ENCODE assay signal across 1 mouse cellular context in genomic region chr5:123897352-123897751, GRCm38 (mm10).
TF ChIP-seq lines count a peak whose summit lies in the region.

No protein-coding gene starts in this region.

TF ChIP-seq in MEL, 35 proteins besides CTCF, POLR2A, EP300 and RAD21 (continued from another document):
- no peak for TF ChIP-seq ZC3H11A (IDR thresholded peaks at IDR 0.05; ENCODE audit: low read depth, low read length)
- no peak for TF ChIP-seq MYB (IDR thresholded peaks at IDR 0.05; ENCODE audit: low read depth, low read length)
- TF ChIP-seq BHLHE40 (IDR thresholded peaks at IDR 0.05; ENCODE audit: borderline replicate concordance, low read depth, low read length): peak; percentile 78
- no peak for TF ChIP-seq GATA1 (IDR thresholded peaks at IDR 0.05; ENCODE audit: low read depth, low read length)
- TF ChIP-seq ELF1 (IDR thresholded peaks at IDR 0.05; ENCODE audit: low read depth, low read length): no peak
- TF ChIP-seq MAFK (IDR thresholded peaks at IDR 0.05; ENCODE audit: borderline replicate concordance, low read depth, low read length): no peak
- no peak for TF ChIP-seq ZKSCAN1 (IDR thresholded peaks at IDR 0.05; ENCODE audit: low read depth, low read length)
- TF ChIP-seq SMC3 (IDR thresholded peaks at IDR 0.05; ENCODE audit: low read depth, low read length): no peak
- TF ChIP-seq ZNF384 (IDR thresholded peaks at IDR 0.05; ENCODE audit: low read depth, low read length): no peak
- peak; percentile 83 to 84 for TF ChIP-seq USF2 (IDR thresholded peaks at IDR 0.05; ENCODE audit: borderline replicate concordance in 1 of 2, insufficient read depth in 1 of 2, low read depth in 1 of 2, low read length in 2 of 2)
- no peak for TF ChIP-seq POLR2AphosphoS5 (IDR thresholded peaks at IDR 0.05; ENCODE audit: borderline replicate concordance, low read depth, low read length)
- no peak for TF ChIP-seq TAL1 (IDR thresholded peaks at IDR 0.05; ENCODE audit: low read length)
- no peak for TF ChIP-seq NELFE (IDR thresholded peaks at IDR 0.05; ENCODE audit: low read depth, low read length)
- peak; percentile 97 for TF ChIP-seq MAX (IDR thresholded peaks at IDR 0.05; ENCODE audit: low read length)
- peak; percentile 74 for TF ChIP-seq SIN3A (IDR thresholded peaks at IDR 0.05; ENCODE audit: low read length)
- TF ChIP-seq USF1 (IDR thresholded peaks at IDR 0.05; ENCODE audit: low read depth, low read length): peak; percentile 95
- TF ChIP-seq KAT2A (conservative IDR thresholded peaks at IDR 0.05; ENCODE audit: low read depth, low read length): no peak
- 0 out of 2 replicates have a peak, but pooled peaks have one; percentile 33 for TF ChIP-seq TBP (IDR thresholded peaks at IDR 0.05; ENCODE audit: low read depth, low read length)
